Mouse (Mus musculus): ENCODE measurements around the gene Anxa4. TPM values are rescaled to one million over a fixed set of nuclear protein-coding genes. Genes with fewer than 3 reads are reported as not detected.

Gene Anxa4
- polyA plus RNA-seq, 1 experiment from 2014 or later, result 7.4 TPM

DNA sequence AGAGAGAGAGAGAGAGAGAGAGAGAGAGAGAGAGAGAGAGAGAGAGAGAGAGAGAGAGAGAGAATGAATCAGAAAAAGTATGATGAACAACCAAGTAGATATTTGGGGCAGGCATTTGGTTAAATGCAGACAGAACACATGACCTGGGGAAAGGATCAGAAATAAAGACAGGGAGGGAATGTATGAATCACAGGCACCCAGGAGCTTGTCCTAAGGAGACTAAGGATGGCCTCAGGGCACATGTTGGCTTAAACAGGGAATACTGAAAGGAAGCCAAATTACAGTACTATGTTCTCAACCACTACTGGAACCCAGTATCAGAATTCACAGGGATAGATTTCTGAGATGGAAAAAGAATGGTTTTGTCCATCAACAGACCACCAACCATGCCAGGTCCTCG lies 106.4 kb downstream of the Anxa4 start:
- peaks cover 6% of the 10 kb centered on the region for H3K4me1 ChIP-seq
- H3K27ac ChIP-seq, result no peak overlapping the region
- H3K9me3 ChIP-seq, result no peaks in the 10 kb centered on the region
- ATAC-seq (ENCODE audit: low FRiP score, low read depth), result no peak
- H3K4me2 ChIP-seq (replicated peaks), result no peak overlapping the region
- H3K4me3 ChIP-seq, result no peak overlapping the region
- WGBS, result 77% methylated on average over 1 of the region's 1 CpGs
- H3K36me3 ChIP-seq, result peaks cover 28% of the 10 kb centered on the region
- no peaks in the 10 kb centered on the region for H3K27me3 ChIP-seq (replicated peaks)
- no peak overlapping the region for H3K9ac ChIP-seq

Other genes starting within 250 kb of the Anxa4 start
- 0.42 and 0.77 TPM in 2 replicates for gene Asprv1, start 165.4 kb downstream of the Anxa4 start, polyA plus RNA-seq (2016; fragmentation: Nextera tagmentation; extraction: Ambion mirVana)
- 29.4 and 30.4 TPM in 2 replicates for gene Mxd1, start 124.4 kb downstream of the Anxa4 start, polyA plus RNA-seq (2016; fragmentation: Nextera tagmentation; extraction: Ambion mirVana)
- gene Snrnp27, start 109.1 kb downstream of the Anxa4 start, polyA plus RNA-seq (2016; fragmentation: Nextera tagmentation; extraction: Ambion mirVana), result 120 TPM in 2 replicates
- 63.8 and 67.6 TPM in 2 replicates for gene Gmcl1, start 60.2 kb downstream of the Anxa4 start, polyA plus RNA-seq (2016; fragmentation: Nextera tagmentation; extraction: Ambion mirVana)
- gene Aak1, start 55.9 kb upstream of the Anxa4 start, polyA plus RNA-seq (2016; fragmentation: Nextera tagmentation; extraction: Ambion mirVana), result 30.3 and 34.6 TPM in 2 replicates
- gene Nfu1, start 215.7 kb upstream of the Anxa4 start, polyA plus RNA-seq (2016; fragmentation: Nextera tagmentation; extraction: Ambion mirVana), result 98.4 and 103 TPM in 2 replicates
- gene Gfpt1, start 249.3 kb upstream of the Anxa4 start, polyA plus RNA-seq (2016; fragmentation: Nextera tagmentation; extraction: Ambion mirVana), result 16.4 and 20.9 TPM in 2 replicates

Data from neural tube, embryonic 12.5 days (tissue).